In genomic region chr7:139234426-139235188, GRCm38 (mm10) we compare ENCODE assay signal across 8 mouse cellular contexts. TPM values are rescaled to one million over a fixed set of nuclear protein-coding genes. Genes with fewer than 3 reads are reported as not detected.
A peak's percentile ranks its signal among the peaks of the same experiment; 100 is the strongest.
DNase-seq lines count a peak whose midpoint lies in the region; ATAC-seq lines count a peak whose summit lies in the region.

No protein-coding gene starts in this region.

- peak; percentile 42 for DNase-seq in layer of hippocampus, adult 11-12 months (ENCODE audit: low spot score)
- no peak for DNase-seq in layer of hippocampus, postnatal 10 days (ENCODE audit: low spot score in 2 of 2)
- peak; percentile 94 for DNase-seq in heart, embryonic 10.5 days (ENCODE audit: low spot score)
- peak; percentile 58 for DNase-seq in kidney, adult 9 months
- peak; percentile 44 for DNase-seq in ovary, postnatal 14 days (ENCODE audit: low spot score)
- no peak for DNase-seq in frontal cortex, postnatal 25 days (ENCODE audit: low spot score in 2 of 2)

- peak; percentile 66 for ATAC-seq in lung, embryonic 16.5 days (ENCODE audit: low read depth)

- WGBS in heart, embryonic 10.5 days = 1% methylated on average over 18 of the region's 18 CpGs
- WGBS in lung, embryonic 16.5 days = 11% methylated on average over 18 of the region's 18 CpGs

- no peak overlapping the region for H3K4me3 ChIP-seq in brown adipose tissue, adult 24 weeks (ENCODE audit: insufficient read depth, low read depth, low read length)
- H3K4me3 ChIP-seq in heart, embryonic 10.5 days = 0 out of 2 replicates have a peak overlapping the region, but pooled peaks have one; percentile 24
- H3K4me3 ChIP-seq in lung, embryonic 16.5 days (ENCODE audit: low read length) = no peak overlapping the region

- H3K9me3 ChIP-seq in heart, embryonic 10.5 days = no peaks in the 10 kb centered on the region
- no peaks in the 10 kb centered on the region for H3K9me3 ChIP-seq in lung, embryonic 16.5 days (ENCODE audit: control insufficient read depth, low read length)

- no peaks in the 10 kb centered on the region for H3K27me3 ChIP-seq in heart, embryonic 10.5 days (ENCODE audit: insufficient read depth, poor library complexity, severe bottlenecking)
- H3K27me3 ChIP-seq in lung, embryonic 16.5 days (ENCODE audit: control insufficient read depth, insufficient read depth, low read depth, low read length) = no peaks in the 10 kb centered on the region

- H3K9ac ChIP-seq in lung, embryonic 16.5 days (ENCODE audit: low read length) = peak overlapping the region; percentile 38; the same call in 1 of the 2 replicates

- H3K4me1 ChIP-seq in brown adipose tissue, adult 24 weeks (ENCODE audit: control insufficient read depth, insufficient read depth, insufficient read length, low read length) = peaks cover 11% of the 10 kb centered on the region
- peaks cover 50% of the 10 kb centered on the region for H3K4me1 ChIP-seq in heart, embryonic 10.5 days
- H3K4me1 ChIP-seq in lung, embryonic 16.5 days (replicated peaks; ENCODE audit: control insufficient read depth, insufficient read depth, low read length) = peaks cover 14% of the 10 kb centered on the region

- peak overlapping the region; percentile 10; the same call in 1 of the 2 replicates for H3K4me2 ChIP-seq in lung, embryonic 16.5 days (ENCODE audit: low read depth, low read length)

- no peaks in the 10 kb centered on the region for H3K36me3 ChIP-seq in heart, embryonic 10.5 days
- no peaks in the 10 kb centered on the region for H3K36me3 ChIP-seq in lung, embryonic 16.5 days (ENCODE audit: control insufficient read depth, insufficient read depth, low read length)

- peak overlapping the region; percentile 55; the same call in 1 of the 2 replicates for H3K27ac ChIP-seq in brown adipose tissue, adult 24 weeks (replicated peaks; ENCODE audit: low read depth, low read length)
- peak overlapping the region; percentile 85 for H3K27ac ChIP-seq in heart, embryonic 10.5 days
- H3K27ac ChIP-seq in lung, embryonic 16.5 days (ENCODE audit: low read length) = peak overlapping the region; percentile 38

RNA-seq across cellular contexts. Expression of gene Pwwp2b, which starts 13.7 kb away (rescaled TPM):
- total RNA-seq in layer of hippocampus, postnatal 10 days (2021) = 10 to 100 TPM; 20.9 to 23.3 TPM
- 4.5 and 9.4 TPM in 2 replicates for polyA plus RNA-seq in brown adipose tissue, adult 24 weeks (2012; ENCODE audit: insufficient read depth, insufficient read length, missing spikeins)
- polyA plus RNA-seq in heart, embryonic 10.5 days (2016; fragmentation: Nextera tagmentation; extraction: Ambion mirVana) = 10.5 and 11.1 TPM in 2 replicates
- 14.8 and 16.8 TPM in 2 replicates for polyA plus RNA-seq in lung, embryonic 16.5 days (2015; fragmentation: Nextera tagmentation; extraction: Ambion mirVana)

RNA-seq across cellular contexts. Expression of gene Stk32c, which starts 21.5 kb away (rescaled TPM):
- 10 to 100 TPM; 57.8 to 65.0 TPM for total RNA-seq in layer of hippocampus, postnatal 10 days (2021)
- not detected in 2 replicates for polyA plus RNA-seq in brown adipose tissue, adult 24 weeks (2012; ENCODE audit: insufficient read depth, insufficient read length, missing spikeins)
- not detected in 2 replicates for polyA plus RNA-seq in heart, embryonic 10.5 days (2016; fragmentation: Nextera tagmentation; extraction: Ambion mirVana)
- polyA plus RNA-seq in lung, embryonic 16.5 days (2015; fragmentation: Nextera tagmentation; extraction: Ambion mirVana) = 0.18 TPM in 1 of 2 replicates, not detected in the other

RNA-seq across cellular contexts. Expression of gene Lrrc27, which starts 21.8 kb away (rescaled TPM):
- total RNA-seq in layer of hippocampus, postnatal 10 days (2021) = 1 to 10 TPM; 4.3 TPM
- 8.5 and 27.2 TPM in 2 replicates for polyA plus RNA-seq in brown adipose tissue, adult 24 weeks (2012; ENCODE audit: insufficient read depth, insufficient read length, missing spikeins)
- polyA plus RNA-seq in heart, embryonic 10.5 days (2016; fragmentation: Nextera tagmentation; extraction: Ambion mirVana) = 4.5 TPM in 2 replicates
- 3.3 and 4.3 TPM in 2 replicates for polyA plus RNA-seq in lung, embryonic 16.5 days (2015; fragmentation: Nextera tagmentation; extraction: Ambion mirVana)

Comparison
In these comparisons a context has a peak if more than half of its experiments do, and no peak if none do; other contexts are left out.
1. DNase-seq: peak in layer of hippocampus, adult 11-12 months (single experiment), heart, embryonic 10.5 days (single experiment), kidney, adult 9 months (single experiment) and ovary, postnatal 14 days (single experiment); none in layer of hippocampus, postnatal 10 days (0 of 2) and frontal cortex, postnatal 25 days (0 of 2).
2. Peak in every context shown above with its lines, with median percentiles within 50 percentile points of each other: H3K27ac ChIP-seq.